Mouse (Mus musculus) MEL (cell line): Measurements from ENCODE around the gene Soat1. TPM values are rescaled to one million over a fixed set of nuclear protein-coding genes. Genes with fewer than 3 reads are reported as not detected.

ENCODE experiments used
- DNase-seq: peaks from one replicate; pipeline ENCODE4 v3.0.0; 2011; ENCODE audit warnings: low read depth, low spot score
- H3K27ac ChIP-seq: 2 replicates; pipeline ENCODE4 v1.5.1; 2012; ENCODE audit warnings: low read depth, mild to moderate bottlenecking, control low read depth, low read length, moderate library complexity; ENCODE audit not compliant: control insufficient read depth
- H3K27me3 ChIP-seq, 2 experiments: fragments of 150-350 bp in 1 of 2; sonication (generic) in 1 of 2; 2 replicates each; pipeline ENCODE4 v1.6.1; 2012; ENCODE audit warnings: low read length in 2 of 2, mild to moderate bottlenecking in 2 of 2, improper control_type of control experiment in 1 of 2, moderate library complexity in 1 of 2; ENCODE audit not compliant: insufficient read depth in 2 of 2, control insufficient read depth in 1 of 2
- H3K36me3 ChIP-seq, 2 experiments: 2 replicates each; pipeline ENCODE4 v1.6.1; 2012 to 2014; ENCODE audit warnings: low read length in 2 of 2, improper control_type of control experiment in 1 of 2, inconsistent platforms in 1 of 2, mild to moderate bottlenecking in 1 of 2; ENCODE audit not compliant: insufficient read depth in 2 of 2, control insufficient read depth in 1 of 2
- H3K4me1 ChIP-seq, 2 experiments: fragments of 150-350 bp in 1 of 2; sonication (generic) in 1 of 2; 2 replicates each; pipeline ENCODE4 v1.6.1; 2012; ENCODE audit warnings: low read length in 2 of 2, improper control_type of control experiment in 1 of 2, mild to moderate bottlenecking in 1 of 2; ENCODE audit not compliant: insufficient read depth in 2 of 2, control insufficient read depth in 1 of 2
- H3K4me3 ChIP-seq, 2 experiments: fragments of 150-350 bp in 1 of 2; sonication (generic) in 1 of 2; 2 replicates each; pipeline ENCODE4 v1.5.1; 2012; ENCODE audit warnings: low read depth in 2 of 2, low read length in 2 of 2, mild to moderate bottlenecking in 2 of 2, moderate library complexity in 2 of 2, control low read depth in 1 of 2, improper control_type of control experiment in 1 of 2; ENCODE audit not compliant: control insufficient read depth in 1 of 2, insufficient read depth in 1 of 2
- H3K79me2 ChIP-seq: 2 replicates; pipeline ENCODE4 v1.6.1; 2012; ENCODE audit warnings: mild to moderate bottlenecking, low read length, moderate library complexity; ENCODE audit not compliant: control insufficient read depth, poor library complexity, insufficient read depth
- H3K9ac ChIP-seq: 2 replicates; pipeline ENCODE4 v1.6.1; 2012; ENCODE audit warnings: low read depth, mild to moderate bottlenecking, control low read depth, low read length, moderate library complexity; ENCODE audit not compliant: control insufficient read depth, poor library complexity, severe bottlenecking
- H3K9me3 ChIP-seq: fragments of 150-350 bp; sonication (generic); replicated peaks from 2 replicates; pipeline ENCODE4 v1.6.1; 2012; ENCODE audit warnings: mild to moderate bottlenecking, low read length, improper control_type of control experiment, moderate library complexity; ENCODE audit not compliant: insufficient read depth
- BHLHE40 ChIP-seq: IDR thresholded peaks from 2 replicates; pipeline ENCODE4 v1.6.1; 2012; ENCODE audit warnings: low read depth, mild to moderate bottlenecking, inconsistent platforms, low read length, improper control_type of control experiment, borderline replicate concordance
- CHD1 ChIP-seq: IDR thresholded peaks from 2 replicates; pipeline ENCODE4 v1.6.1; 2012; ENCODE audit warnings: low read depth, mild to moderate bottlenecking, inconsistent platforms, low read length, improper control_type of control experiment
- CTCF ChIP-seq, 3 experiments: IDR thresholded peaks in 2 of 3; conservative IDR thresholded peaks in 1 of 3; 2 replicates each; pipeline ENCODE4 v1.5.1; 2011 to 2012; ENCODE audit warnings: low read length in 3 of 3, low read depth in 2 of 3, mild to moderate bottlenecking in 2 of 3, improper control_type of control experiment in 1 of 3, inconsistent platforms in 1 of 3, mixed read lengths in 1 of 3, moderate library complexity in 1 of 3; ENCODE audit not compliant: control insufficient read depth in 1 of 3, insufficient read depth in 1 of 3, poor library complexity in 1 of 3, severe bottlenecking in 1 of 3
- E2F4 ChIP-seq: IDR thresholded peaks from 2 replicates; pipeline ENCODE4 v1.6.1; 2011; ENCODE audit warnings: low read depth, low read length, improper control_type of control experiment, borderline replicate concordance
- EP300 ChIP-seq, 2 experiments: IDR thresholded peaks; 2 replicates each; pipeline ENCODE4 v1.6.1; 2011; ENCODE audit warnings: improper control_type of control experiment in 2 of 2, low read length in 2 of 2, low read depth in 1 of 2, mild to moderate bottlenecking in 1 of 2
- ETS1 ChIP-seq: IDR thresholded peaks from 2 replicates; pipeline ENCODE4 v1.6.1; 2012; ENCODE audit warnings: low read depth, mild to moderate bottlenecking, inconsistent platforms, low read length, improper control_type of control experiment, moderate library complexity
- GABPA ChIP-seq: IDR thresholded peaks from 2 replicates; pipeline ENCODE4 v1.6.1; 2012; ENCODE audit warnings: low read depth, mild to moderate bottlenecking, inconsistent platforms, low read length, improper control_type of control experiment, moderate library complexity
- GATA1 ChIP-seq: IDR thresholded peaks from 2 replicates; pipeline ENCODE4 v1.6.1; 2011; ENCODE audit warnings: low read depth, low read length, improper control_type of control experiment
- KAT2A ChIP-seq: conservative IDR thresholded peaks from 2 replicates; pipeline ENCODE4 v1.6.1; 2012; ENCODE audit warnings: low read depth, low read length, improper control_type of control experiment, inconsistent platforms
- MAFK ChIP-seq: IDR thresholded peaks from 2 replicates; pipeline ENCODE4 v1.6.1; 2011; ENCODE audit warnings: low read depth, mild to moderate bottlenecking, low read length, improper control_type of control experiment, borderline replicate concordance
- POLR2A ChIP-seq, 2 experiments: IDR thresholded peaks; 2 replicates each; pipeline ENCODE4 v1.6.1; 2011 to 2012; ENCODE audit warnings: low read length in 2 of 2, mild to moderate bottlenecking in 2 of 2, control low read depth in 1 of 2, improper control_type of control experiment in 1 of 2, low read depth in 1 of 2, moderate library complexity in 1 of 2; ENCODE audit not compliant: control insufficient read depth in 1 of 2, insufficient read depth in 1 of 2, poor library complexity in 1 of 2
- RAD21 ChIP-seq: IDR thresholded peaks from 2 replicates; pipeline ENCODE4 v1.6.1; 2011; ENCODE audit warnings: mild to moderate bottlenecking, low read depth, low read length, improper control_type of control experiment
- SIN3A ChIP-seq: IDR thresholded peaks from 2 replicates; pipeline ENCODE4 v1.6.1; 2012; ENCODE audit warnings: low read length, improper control_type of control experiment, inconsistent platforms
- SMC3 ChIP-seq: IDR thresholded peaks from 2 replicates; pipeline ENCODE4 v1.6.1; 2011; ENCODE audit warnings: low read depth, low read length, improper control_type of control experiment
- TAL1 ChIP-seq: IDR thresholded peaks from 2 replicates; pipeline ENCODE4 v1.6.1; 2012; ENCODE audit warnings: mild to moderate bottlenecking, inconsistent platforms, low read length, moderate library complexity, mixed read lengths
- TCF12 ChIP-seq: IDR thresholded peaks from 2 replicates; pipeline ENCODE4 v1.6.1; 2014; ENCODE audit warnings: low read depth, mild to moderate bottlenecking, inconsistent platforms, low read length, improper control_type of control experiment, moderate library complexity
- USF2 ChIP-seq, 2 experiments: IDR thresholded peaks; 2 replicates each; pipeline ENCODE4 v1.6.1; 2011 to 2012; ENCODE audit warnings: improper control_type of control experiment in 2 of 2, low read length in 2 of 2, borderline replicate concordance in 1 of 2, inconsistent platforms in 1 of 2, low read depth in 1 of 2, mild to moderate bottlenecking in 1 of 2; ENCODE audit not compliant: insufficient read depth in 1 of 2
- ZNF384 ChIP-seq: IDR thresholded peaks from 2 replicates; pipeline ENCODE4 v1.6.1; 2012; ENCODE audit warnings: low read depth, mild to moderate bottlenecking, inconsistent platforms, low read length, improper control_type of control experiment
- polyA plus RNA-seq, 2 experiments: library from polyadenylated mRNA; stranded (reverse) in 1 of 2; unstranded in 1 of 2; fragments of >175 nt in 1 of 2; fragments of >200 nt in 1 of 2; gene quantifications; 2 replicates each; pipeline versions ENCODE4 v1.2.1 to v1.2.4; 2012; ENCODE audit warnings: low replicate concordance in 2 of 2, low read depth in 1 of 2; ENCODE audit not compliant: insufficient read length in 2 of 2, insufficient read depth in 1 of 2, missing spikeins in 1 of 2
- total RNA-seq: library from RNA; depleted of rRNA; stranded (reverse); fragments of 300-350 nt; gene quantifications from 2 replicates; pipeline ENCODE4 v1.2.3, GENCODE M21; 2012

Gene Soat1
- total and polyA plus RNA-seq, 3 experiments: 2.7 to 10.5 TPM; not detected in 1

DNA sequence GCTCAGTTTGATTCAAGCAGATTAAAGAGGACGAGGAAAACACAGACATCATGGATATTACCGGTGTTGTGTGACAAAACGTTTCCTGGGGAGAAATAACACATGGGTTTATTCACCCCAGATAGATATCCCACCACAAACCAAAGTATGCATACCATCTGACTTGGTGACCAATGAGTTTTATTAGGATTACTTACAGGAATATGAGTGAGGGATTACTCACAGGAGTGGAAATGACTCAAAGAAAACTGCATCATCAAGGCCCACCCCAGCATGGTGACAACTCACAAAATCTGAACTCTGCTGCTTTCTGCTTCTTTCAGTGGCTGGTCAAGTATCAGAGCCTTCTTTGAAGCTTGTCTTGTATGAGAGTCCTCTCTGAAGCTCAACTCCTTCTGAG, 33.6 kb upstream of the Soat1 start:
- H3K36me3 ChIP-seq: no peaks in the 10 kb centered on the region
- DNase-seq: no peak
- no peak overlapping the region for H3K27ac ChIP-seq
- no peaks in the 10 kb centered on the region for H3K79me2 ChIP-seq
- no peaks in the 10 kb centered on the region for H3K4me1 ChIP-seq
- no peaks in the 10 kb centered on the region; a peak in 2 of 4 replicates for H3K27me3 ChIP-seq
- H3K9ac ChIP-seq: no peak overlapping the region
- H3K9me3 ChIP-seq: no peaks in the 10 kb centered on the region
- TF ChIP-seq POLR2A (IDR thresholded peaks at IDR 0.05; ENCODE audit: control insufficient read depth in 1 of 2, insufficient read depth in 1 of 2, low read depth in 1 of 2, low read length in 2 of 2, poor library complexity in 1 of 2) (no peak), USF2 (IDR thresholded peaks at IDR 0.05; ENCODE audit: borderline replicate concordance in 1 of 2, insufficient read depth in 1 of 2, low read depth in 1 of 2, low read length in 2 of 2) (no peak), GATA1 (no peak), CHD1 (no peak), KAT2A (no peak), EP300 (IDR thresholded peaks at IDR 0.05; ENCODE audit: low read depth in 1 of 2, low read length in 2 of 2) (no peak), ZNF384 (no peak), TAL1 (no peak), SIN3A (no peak), BHLHE40 (no peak)
- no peak overlapping the region for H3K4me3 ChIP-seq

DNA sequence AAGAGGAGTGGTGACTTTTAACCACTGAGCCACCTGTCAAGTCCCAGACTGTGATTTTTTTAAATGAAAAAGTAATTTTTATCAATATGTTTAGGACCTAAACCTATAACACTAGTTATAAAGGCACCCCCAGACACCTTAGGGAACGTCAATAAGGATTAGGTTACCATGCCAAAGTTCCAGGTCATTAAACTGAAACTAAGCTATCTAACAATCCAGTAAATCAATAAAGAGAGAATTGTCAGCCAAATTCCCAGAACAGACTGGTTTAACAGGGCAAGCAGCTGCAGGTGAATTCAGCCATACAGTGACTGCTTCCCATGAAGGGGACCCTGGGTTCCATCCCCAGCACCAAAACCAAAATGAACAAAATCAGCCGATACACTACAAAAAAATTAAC, 31.8 kb upstream of the Soat1 start:
- no peaks in the 10 kb centered on the region for H3K4me1 ChIP-seq
- TF ChIP-seq KAT2A: no peak
- H3K9me3 ChIP-seq: no peaks in the 10 kb centered on the region
- H3K27ac ChIP-seq: no peak overlapping the region
- H3K27me3 ChIP-seq: no peaks in the 10 kb centered on the region; a peak in 2 of 4 replicates
- H3K9ac ChIP-seq: no peak overlapping the region
- H3K4me3 ChIP-seq: no peak overlapping the region
- no peak for DNase-seq
- H3K36me3 ChIP-seq: no peaks in the 10 kb centered on the region
- H3K79me2 ChIP-seq: no peaks in the 10 kb centered on the region

DNA sequence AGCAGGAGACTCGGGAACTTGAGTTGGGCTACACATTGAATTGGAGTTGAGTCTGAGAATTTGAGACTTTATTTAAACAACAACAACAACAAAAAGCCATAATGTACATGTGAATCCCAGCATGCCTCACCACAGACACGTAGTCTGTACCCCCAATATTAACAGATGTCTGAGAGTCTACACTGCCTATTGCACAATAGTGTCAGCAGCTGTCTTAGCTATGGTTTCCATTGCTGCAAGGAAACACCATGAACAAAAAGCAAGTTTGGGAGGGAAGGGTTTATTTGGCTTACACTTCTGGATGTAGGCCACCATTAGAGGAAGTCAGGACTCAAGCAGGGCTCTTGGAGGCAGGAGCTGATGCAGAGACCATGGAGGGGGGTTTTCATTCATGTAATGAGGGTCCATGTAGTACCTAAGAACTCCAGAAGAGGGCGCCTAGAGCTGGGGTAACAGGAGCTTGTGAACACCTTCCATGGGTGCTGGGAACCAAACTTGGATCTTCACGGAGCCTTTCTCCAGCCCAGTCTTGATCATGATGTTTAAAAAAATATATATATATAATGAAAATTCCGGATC, 30.9 kb upstream of the Soat1 start:
- Histone ChIP-seq H3K27me3 (no peaks in the 10 kb centered on the region; a peak in 1 of 4 replicates), H3K27ac (no peak overlapping the region), H3K4me1 (no peaks in the 10 kb centered on the region), H3K9ac (no peak overlapping the region), H3K9me3 (no peaks in the 10 kb centered on the region)
- DNase-seq: peak; percentile 54
- TF ChIP-seq GATA1: no peak
- TF ChIP-seq MAFK: no peak
- no peak for TF ChIP-seq SIN3A
- TF ChIP-seq SMC3: peak; percentile 50
- no peak for TF ChIP-seq EP300 (IDR thresholded peaks at IDR 0.05; ENCODE audit: low read depth in 1 of 2, low read length in 2 of 2)
- no peak for TF ChIP-seq TCF12
- TF ChIP-seq GABPA: no peak
- TF ChIP-seq POLR2A (IDR thresholded peaks at IDR 0.05; ENCODE audit: control insufficient read depth in 1 of 2, insufficient read depth in 1 of 2, low read depth in 1 of 2, low read length in 2 of 2, poor library complexity in 1 of 2): no peak
- no peak for TF ChIP-seq USF2 (IDR thresholded peaks at IDR 0.05; ENCODE audit: borderline replicate concordance in 1 of 2, insufficient read depth in 1 of 2, low read depth in 1 of 2, low read length in 2 of 2)
- TF ChIP-seq ETS1: no peak
- TF ChIP-seq ZNF384: no peak
- peak; percentile 42 for TF ChIP-seq RAD21
- TF ChIP-seq E2F4: no peak
- TF ChIP-seq CTCF (IDR thresholded peaks at IDR 0.05 in 2 of 3, conservative IDR thresholded peaks at IDR 0.05 in 1 of 3; ENCODE audit: control insufficient read depth in 1 of 3, insufficient read depth in 1 of 3, low read depth in 2 of 3, low read length in 3 of 3, poor library complexity in 1 of 3, severe bottlenecking in 1 of 3): peak; percentile 48 to 67 (median 57); a peak in 5 of 6 replicates
- TF ChIP-seq, all 39 proteins: peak for 3
- Histone ChIP-seq H3K79me2 (no peaks in the 10 kb centered on the region), H3K36me3 (no peaks in the 10 kb centered on the region), H3K4me3 (no peak overlapping the region)
